Mouse (Mus musculus): ENCODE measurements around the gene Hoxc11.

- TF ChIP-seq CTCF (conservative IDR thresholded peaks at IDR 0.05 in 1 of 2, IDR thresholded peaks at IDR 0.05 in 1 of 2; ENCODE audit: low read depth in 2 of 2, low read length in 2 of 2) (no peak), POLR2A (IDR thresholded peaks at IDR 0.05; ENCODE audit: low read depth, low read length) (no peak), IRF4 (IDR thresholded peaks at IDR 0.05; ENCODE audit: low read depth, low read length) (no peak), POLR2AphosphoS2 (IDR thresholded peaks at IDR 0.05; ENCODE audit: low read depth, low read length) (no peak), USF1 (IDR thresholded peaks at IDR 0.05; ENCODE audit: low read depth, low read length) (no peak), ETS1 (conservative IDR thresholded peaks at IDR 0.05; ENCODE audit: low read depth, low read length) (no peak), TCF12 (IDR thresholded peaks at IDR 0.05; ENCODE audit: low read depth, low read length) (no peak), E2F4 (IDR thresholded peaks at IDR 0.05; ENCODE audit: insufficient replicate concordance, low read depth, low read length) (no peak), EP300 (IDR thresholded peaks at IDR 0.05; ENCODE audit: low read length) (no peak), HCFC1 (IDR thresholded peaks at IDR 0.05; ENCODE audit: low read depth, low read length) (no peak), SMC3 (IDR thresholded peaks at IDR 0.05; ENCODE audit: low read depth, low read length) (no peak), MXI1 (IDR thresholded peaks at IDR 0.05; ENCODE audit: low read depth, low read length) (no peak), ZNF384 (IDR thresholded peaks at IDR 0.05; ENCODE audit: low read depth, low read length) (no peak)
These were observed 27.1 kb upstream of the Hoxc11 start for GRCm38 (mm10) chr15:102927032-102927645.
